Mouse (Mus musculus) WW6 (cell line): Measurements from ENCODE around the gene Ccdc54.

Experiments used
- DNase-seq: peaks from one replicate; pipeline ENCODE4 v3.0.0-alpha.2; 2013; ENCODE audit warnings: low read depth, low spot score

Gene Ccdc54

GRCm38 (mm10) chr16:50542554-50543333 is 48.2 kb downstream of the Ccdc54 start:
- no peak for DNase-seq
